Mouse (Mus musculus) bone marrow, adult 2 months (tissue): Measurements from ENCODE around the gene Slc5a5. TPM values are rescaled to one million over a fixed set of nuclear protein-coding genes. Genes with fewer than 3 reads are reported as not detected.
A peak's percentile ranks its signal among the peaks of the same experiment; 100 is the strongest.

Experiments used
- H3K27ac ChIP-seq: fragments of 200-500 bp; 2 replicates; pipeline ENCODE4 v1.5.1; 2012; ENCODE audit warnings: low read depth, mild to moderate bottlenecking, control low read depth, inconsistent platforms, low read length; ENCODE audit not compliant: control insufficient read depth, poor library complexity, insufficient read depth
- H3K4me1 ChIP-seq: fragments of 200-500 bp; 2 replicates; pipeline ENCODE4 v1.6.1; 2011; ENCODE audit warnings: low read length; ENCODE audit not compliant: control insufficient read depth, insufficient read depth
- H3K4me3 ChIP-seq: fragments of 200-500 bp; replicated peaks from 2 replicates; pipeline ENCODE3; 2011; ENCODE audit warnings: mild to moderate bottlenecking, low read depth, low read length, control low read depth; ENCODE audit not compliant: control insufficient read depth
- CTCF ChIP-seq: fragments of 200-500 bp; IDR thresholded peaks from 2 replicates; pipeline ENCODE4 v1.5.1; 2011; ENCODE audit warnings: low read length, control low read depth; ENCODE audit not compliant: control insufficient read depth, insufficient read depth
- POLR2A ChIP-seq: fragments of 200-500 bp; IDR thresholded peaks from 2 replicates; pipeline ENCODE4 v1.6.1; 2011; ENCODE audit warnings: low read depth, mild to moderate bottlenecking, control low read depth, low read length, borderline replicate concordance; ENCODE audit not compliant: control insufficient read depth
- WGBS: fragments of 180-500 bp; shearing (Covaris S2); methylation state at CpG from one replicate; pipeline ENCODE4 v1.1.7; 2018; 5-methylcytosine and 5-hydroxymethylcytosine counted together
- polyA plus RNA-seq: library from polyadenylated mRNA; stranded (reverse); fragments of >200 nt; gene quantifications from 2 replicates; pipeline ENCODE4 v1.2.4, GENCODE M21; 2011; ENCODE audit warnings: low replicate concordance; ENCODE audit not compliant: missing spikeins, insufficient read depth, insufficient read length

The Slc5a5 gene
- polyA plus RNA-seq, 1 experiment: not detected

- TF ChIP-seq CTCF: no peak
- no peak for TF ChIP-seq POLR2A
- 91% methylated on average over 12 of the region's 12 CpGs for WGBS
- peaks cover 2% of the 10 kb centered on the region for H3K4me1 ChIP-seq
- H3K4me3 ChIP-seq: no peak overlapping the region
- no peak overlapping the region for H3K27ac ChIP-seq
Measured at GRCm38 (mm10) chr8:70836666-70837065, 55.9 kb downstream of the Slc5a5 start.

- Histone ChIP-seq H3K4me3 (no peak overlapping the region), H3K4me1 (peaks cover 2% of the 10 kb centered on the region), H3K27ac (no peak overlapping the region)
- TF ChIP-seq POLR2A: no peak
- TF ChIP-seq CTCF: no peak
- 95% methylated on average over 3 of the region's 3 CpGs for WGBS
Measured at GRCm38 (mm10) chr8:70834071-70834470, 58.5 kb downstream of the Slc5a5 start.

- Histone ChIP-seq H3K27ac (peak overlapping the region; percentile 53), H3K4me1 (peaks cover under 1% of the 10 kb centered on the region)
Measured at GRCm38 (mm10) chr8:70833520-70833919, 59.0 kb downstream of the Slc5a5 start.

GRCm38 (mm10) chr8:70833018-70833482 is 59.5 kb downstream of the Slc5a5 start:
- Histone ChIP-seq H3K4me1 (no peaks in the 10 kb centered on the region), H3K4me3 (no peak overlapping the region), H3K27ac (peak overlapping the region; percentile 53)
- WGBS: 17% methylated on average over 9 of the region's 9 CpGs
- TF ChIP-seq CTCF (no peak), POLR2A (no peak)

More at GRCm38 (mm10) chr8:70833520-70833919, 59.0 kb downstream of the Slc5a5 start:
- H3K4me3 ChIP-seq: no peak overlapping the region
- no peak for TF ChIP-seq CTCF
- TF ChIP-seq POLR2A: no peak
- 37% methylated on average over 15 of the region's 15 CpGs for WGBS

Other genes starting within 250 kb of the Slc5a5 start
- gene Pgpep1, start 232.4 kb downstream of the Slc5a5 start, polyA plus RNA-seq: 4.3 and 21.1 TPM in 2 replicates
- gene Lsm4, start 219.5 kb downstream of the Slc5a5 start, polyA plus RNA-seq: 69.2 and 119 TPM in 2 replicates
- 48.1 and 58.0 TPM in 2 replicates for gene Jund, start 193.8 kb downstream of the Slc5a5 start, polyA plus RNA-seq
- 0.29 TPM in 1 of 2 replicates, not detected in the other for gene Iqcn, start 189.3 kb downstream of the Slc5a5 start, polyA plus RNA-seq
- not detected in 2 replicates for gene Gm3336, start 174.2 kb downstream of the Slc5a5 start, polyA plus RNA-seq
- 2.7 and 3.2 TPM in 2 replicates for gene Pde4c, start 169.0 kb downstream of the Slc5a5 start, polyA plus RNA-seq
- gene Rab3a, start 138.1 kb downstream of the Slc5a5 start, polyA plus RNA-seq: 9.7 and 13.3 TPM in 2 replicates
- gene Mpv17l2, start 131.8 kb downstream of the Slc5a5 start, polyA plus RNA-seq: 15.1 and 28.2 TPM in 2 replicates
- 12.8 and 19.5 TPM in 2 replicates for gene Pik3r2, start 116.0 kb downstream of the Slc5a5 start, polyA plus RNA-seq
- 20.5 and 70.7 TPM in 2 replicates for gene Mast3, start 87.7 kb downstream of the Slc5a5 start, polyA plus RNA-seq
- 0.36 and 1.9 TPM in 2 replicates for gene Il12rb1, start 84.3 kb downstream of the Slc5a5 start, polyA plus RNA-seq
- 19.1 and 44.8 TPM in 2 replicates for gene Arrdc2, start 53.0 kb downstream of the Slc5a5 start, polyA plus RNA-seq
- not detected in 2 replicates for gene Kcnn1, start 29.5 kb downstream of the Slc5a5 start, polyA plus RNA-seq
- 27.6 and 41.7 TPM in 2 replicates for gene Ccdc124, start 18.8 kb downstream of the Slc5a5 start, polyA plus RNA-seq
- 1,290 and 1,544 TPM in 2 replicates for gene Rpl18a, start 4.7 kb upstream of the Slc5a5 start, polyA plus RNA-seq
- gene Map1s, start 13.2 kb upstream of the Slc5a5 start, polyA plus RNA-seq: 8.9 and 18.9 TPM in 2 replicates